Mouse (Mus musculus): ENCODE measurements around the gene Hspa8. TPM values are rescaled to one million over a fixed set of nuclear protein-coding genes. Genes with fewer than 3 reads are reported as not detected.

Hspa8 gene
- polyA plus RNA-seq, 1 experiment from 2014 or later = 2,577 TPM

- 0 out of 2 replicates have a peak, but pooled peaks cover 4% of the 10 kb centered on the region for H3K27me3 ChIP-seq (replicated peaks; ENCODE audit: control insufficient read depth, insufficient read depth, low read length)
- H3K27ac ChIP-seq (replicated peaks; ENCODE audit: low read depth, low read length) = no peak overlapping the region
- no peak overlapping the region for H3K9ac ChIP-seq (ENCODE audit: low read depth, low read length)
- ATAC-seq (ENCODE audit: low read depth) (no peak), DNase-seq (ENCODE audit: low spot score) (no peak)
- 56% methylated on average over 2 of the region's 2 CpGs for WGBS
- H3K4me2 ChIP-seq (ENCODE audit: low read depth, low read length) = no peak overlapping the region
- no peaks in the 10 kb centered on the region for H3K4me1 ChIP-seq (ENCODE audit: control insufficient read depth, insufficient read depth, low read length)
- H3K4me3 ChIP-seq (ENCODE audit: low read depth, low read length) = no peak overlapping the region
- H3K36me3 ChIP-seq (ENCODE audit: control insufficient read depth, insufficient read depth, low read length) = no peaks in the 10 kb centered on the region
- H3K9me3 ChIP-seq (ENCODE audit: control insufficient read depth, low read length) = no peaks in the 10 kb centered on the region
Observed at GRCm38 (mm10) chr9:40851515-40851914, 50.7 kb downstream of the Hspa8 start.

GRCm38 (mm10) chr9:40858461-40859160 is 57.8 kb downstream of the Hspa8 start:
- Histone ChIP-seq H3K9me3 (ENCODE audit: control insufficient read depth, low read length) (no peaks in the 10 kb centered on the region), H3K4me3 (ENCODE audit: low read depth, low read length) (peak overlapping the region; percentile 36), H3K27ac (replicated peaks; ENCODE audit: low read depth, low read length) (no peak overlapping the region), H3K4me1 (ENCODE audit: control insufficient read depth, insufficient read depth, low read length) (no peaks in the 10 kb centered on the region), H3K36me3 (ENCODE audit: control insufficient read depth, insufficient read depth, low read length) (no peaks in the 10 kb centered on the region), H3K4me2 (ENCODE audit: low read depth, low read length) (peak overlapping the region; percentile 58), H3K9ac (ENCODE audit: low read depth, low read length) (0 out of 2 replicates have a peak overlapping the region, but pooled peaks have one; percentile 28), H3K27me3 (replicated peaks; ENCODE audit: control insufficient read depth, insufficient read depth, low read length) (peaks cover 31% of the 10 kb centered on the region)
- ATAC-seq (ENCODE audit: low read depth) = no peak
- DNase-seq (ENCODE audit: low spot score) = peak; percentile 21
- 9% methylated on average over 21 of the region's 21 CpGs for WGBS

GRCm38 (mm10) chr9:40859196-40859595 is 58.4 kb downstream of the Hspa8 start:
- Histone ChIP-seq H3K4me1 (ENCODE audit: control insufficient read depth, insufficient read depth, low read length) (no peaks in the 10 kb centered on the region), H3K9me3 (ENCODE audit: control insufficient read depth, low read length) (no peaks in the 10 kb centered on the region), H3K27me3 (replicated peaks; ENCODE audit: control insufficient read depth, insufficient read depth, low read length) (peaks cover 31% of the 10 kb centered on the region), H3K36me3 (ENCODE audit: control insufficient read depth, insufficient read depth, low read length) (no peaks in the 10 kb centered on the region), H3K4me3 (ENCODE audit: low read depth, low read length) (peak overlapping the region; percentile 36), H3K27ac (replicated peaks; ENCODE audit: low read depth, low read length) (no peak overlapping the region), H3K4me2 (ENCODE audit: low read depth, low read length) (peak overlapping the region; percentile 58), H3K9ac (ENCODE audit: low read depth, low read length) (0 out of 2 replicates have a peak overlapping the region, but pooled peaks have one; percentile 28)
- 7% methylated on average over 9 of the region's 9 CpGs for WGBS
- ATAC-seq (ENCODE audit: low read depth) (no peak), DNase-seq (ENCODE audit: low spot score) (peak; percentile 8)

Other genes with a start within 250 kb of the Hspa8 start
- not detected in 2 replicates for gene Gm21915, start 130.4 kb upstream of the Hspa8 start, polyA plus RNA-seq (2014; fragmentation: Nextera tagmentation; extraction: Ambion mirVana)
- gene Clmp, start 115.0 kb upstream of the Hspa8 start, polyA plus RNA-seq (2014; fragmentation: Nextera tagmentation; extraction: Ambion mirVana) = 51.2 and 58.4 TPM in 2 replicates
- not detected in 2 replicates for gene Bsx, start 73.1 kb downstream of the Hspa8 start, polyA plus RNA-seq (2014; fragmentation: Nextera tagmentation; extraction: Ambion mirVana)
- gene Jhy, start 163.1 kb downstream of the Hspa8 start, polyA plus RNA-seq (2014; fragmentation: Nextera tagmentation; extraction: Ambion mirVana) = 0.10 and 0.31 TPM in 2 replicates
- 0.39 TPM in 1 of 2 replicates, not detected in the other for gene Crtam, start 203.6 kb downstream of the Hspa8 start, polyA plus RNA-seq (2014; fragmentation: Nextera tagmentation; extraction: Ambion mirVana)

Measured in embryonic facial prominence, embryonic 14.5 days (tissue).